Mouse (Mus musculus) left cerebral cortex, adult 11 months (tissue): ENCODE measurements around the gene Olfr1502.
"Not testable (repeated sequence)": the region's sequence is repeated elsewhere in the genome, so short reads cannot be mapped to it uniquely, and the experiment has no call there.

Source experiments
- DNase-seq: peaks from one replicate; pipeline ENCODE4 v3.0.0; 2022; ENCODE audit warnings: low spot score

The Olfr1502 gene

DNA sequence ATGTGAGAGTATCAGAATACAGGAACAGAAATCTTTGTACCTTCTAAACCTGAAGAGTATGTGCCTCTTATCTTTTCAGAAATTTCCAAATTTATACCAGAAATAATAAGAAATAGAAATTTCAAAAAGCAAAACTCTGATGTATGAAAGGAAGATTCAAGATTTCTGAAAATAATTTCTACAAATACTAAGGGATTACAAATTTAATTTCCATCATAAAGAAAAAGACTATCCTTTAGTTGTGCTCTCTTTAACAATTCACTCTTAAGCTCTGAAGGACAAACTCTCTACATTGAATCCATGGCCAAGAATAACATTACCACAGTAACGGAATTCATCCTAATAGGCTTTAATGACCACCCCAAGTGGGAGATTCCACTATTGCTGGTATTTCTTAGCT, at the start of gene Olfr1502:
TSS of gene Olfr1502 (plus strand) at position 301 of the 400 bp plus-strand sequence.
- no peak for DNase-seq

DNA sequence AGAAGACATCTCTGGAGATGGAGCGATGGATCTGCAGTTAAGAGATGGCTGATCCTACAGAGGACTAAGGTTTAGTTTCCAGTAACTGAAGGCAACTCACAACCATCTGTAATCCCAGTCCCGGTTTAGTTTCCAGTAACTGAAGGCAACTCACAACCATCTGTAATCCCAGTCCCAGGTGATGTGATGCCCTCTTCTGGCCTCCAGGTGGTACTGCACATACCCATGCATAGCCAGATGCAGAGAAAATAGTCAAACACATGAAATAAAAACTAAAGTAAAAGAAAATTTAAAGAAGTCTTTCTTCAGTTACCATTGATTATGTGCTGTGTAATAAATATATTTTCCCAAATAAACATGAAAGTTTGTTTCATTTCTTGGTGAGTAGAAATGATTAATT, 48.8 kb upstream of the Olfr1502 start:
- no peak for DNase-seq

DNA sequence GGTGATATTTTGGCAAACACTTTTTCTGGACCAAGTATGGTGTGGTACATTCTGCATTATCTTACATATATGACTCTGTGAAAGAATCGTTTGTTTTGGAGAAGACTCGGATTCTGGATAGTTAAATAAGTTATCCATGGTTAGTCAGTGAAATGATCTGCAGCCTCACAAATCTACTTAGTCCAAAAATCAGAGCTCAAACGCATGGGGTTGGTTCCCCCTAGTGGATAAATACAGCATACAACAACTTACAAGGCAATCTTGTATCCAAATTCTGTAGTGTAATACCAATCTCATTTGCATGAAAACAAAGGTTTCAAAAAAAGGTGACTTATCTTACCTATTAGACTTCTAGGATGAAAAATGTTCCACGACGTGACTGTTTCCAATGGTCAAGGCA, 42.8 kb upstream of the Olfr1502 start:
- no peak for DNase-seq

GRCm38 (mm10) chr19:13819347-13819746, 42.2 kb upstream of the Olfr1502 start, which contains the start of gene Olfr1499:
Gene Olfr1499 (minus strand): TSS chr19:13819447.
- DNase-seq, result no peak

DNA sequence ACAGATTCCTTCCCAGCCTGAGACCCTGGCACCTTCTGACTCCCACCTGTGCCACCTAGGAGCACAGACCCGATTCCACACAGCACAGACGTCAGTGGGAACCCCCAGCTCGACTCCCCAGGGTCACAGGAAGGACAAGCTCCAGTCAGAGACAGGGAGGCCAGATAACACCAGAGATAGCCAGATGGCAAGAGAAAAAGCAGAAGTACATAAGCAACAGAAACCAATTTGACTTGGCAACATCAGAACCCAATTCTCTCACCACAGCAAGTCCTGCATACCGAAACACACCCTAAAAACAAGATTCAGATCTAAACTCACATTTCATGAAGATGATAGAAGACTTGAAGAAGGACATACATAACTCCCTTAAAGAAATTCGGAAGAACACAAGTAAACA, 40.7 kb upstream of the Olfr1502 start:
- no peak for DNase-seq

DNA sequence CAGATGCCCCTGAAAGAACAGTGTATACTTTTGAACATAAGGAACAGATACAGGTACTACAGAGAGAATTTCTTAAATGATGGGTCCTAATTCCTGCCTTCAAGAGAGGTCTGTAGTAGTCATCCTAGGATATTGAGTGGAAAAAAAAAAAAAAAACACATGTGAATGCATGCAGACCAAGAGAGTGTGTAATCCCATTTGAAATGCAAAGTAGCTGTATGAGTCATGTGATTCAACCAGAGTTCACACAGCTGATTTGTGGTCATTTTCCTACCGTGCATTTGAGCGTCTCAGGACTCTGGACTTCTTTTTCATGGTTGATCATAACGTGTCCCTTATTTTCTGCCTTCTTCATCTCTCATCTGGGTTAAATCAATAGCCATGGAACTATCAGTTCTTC, 33.1 kb upstream of the Olfr1502 start:
- DNase-seq, result no peak

- no peak for DNase-seq
Observed at GRCm38 (mm10) chr19:13830388-13830787, 31.2 kb upstream of the Olfr1502 start, which contains the start of gene Olfr1500. Gene Olfr1500 (minus strand): TSS chr19:13830488.

DNA sequence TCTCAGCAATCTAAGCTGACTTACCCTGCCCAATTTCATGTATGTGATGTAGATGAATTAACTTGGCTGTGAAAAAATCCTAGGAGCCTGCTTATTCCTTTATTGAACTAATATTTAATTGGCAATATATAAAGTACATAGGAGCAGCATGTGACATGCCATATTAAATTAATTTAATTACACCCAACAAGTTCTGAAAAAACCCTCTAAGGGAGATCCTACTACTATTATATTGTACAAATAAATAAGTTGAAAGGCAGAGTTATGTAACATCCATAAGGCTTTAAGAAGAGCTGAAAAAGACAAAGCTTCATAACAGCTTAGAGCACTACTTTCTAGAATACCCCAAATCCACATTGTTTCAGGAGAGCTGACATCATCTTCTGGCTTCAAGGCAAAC, 11.0 kb upstream of the Olfr1502 start, which contains the start of gene Olfr1501:
TSS of gene Olfr1501 (minus strand) at position 101 of the 400 bp plus-strand sequence.
- not testable (repeated sequence) for DNase-seq

DNA sequence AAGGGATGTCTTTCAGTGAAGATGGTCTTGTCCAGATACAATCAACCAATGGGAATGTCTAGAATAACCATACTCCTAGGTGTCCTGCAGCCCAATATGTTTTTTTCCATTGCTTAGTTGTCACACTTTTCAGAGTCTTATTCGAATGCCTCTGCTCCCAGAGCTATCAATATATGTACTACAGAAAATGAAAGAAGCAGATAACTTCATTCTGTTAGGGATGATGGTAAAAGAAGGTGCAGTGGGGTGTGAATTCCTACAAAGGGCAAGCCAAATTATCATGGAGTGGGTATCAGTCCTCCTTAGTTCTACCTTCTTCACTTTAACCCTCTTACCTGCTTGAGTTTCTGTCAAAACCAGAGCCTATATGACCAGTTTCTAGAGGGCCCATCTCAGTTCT, 36.2 kb downstream of the Olfr1502 start, which contains the start of gene Olfr1504:
TSS of gene Olfr1504 (minus strand) at position 101 of the 400 bp plus-strand sequence.
- no peak for DNase-seq
